Mouse (Mus musculus) adrenal gland, adult 2 months (tissue): ENCODE results near the gene Supt16. TPM values are rescaled to one million over a fixed set of nuclear protein-coding genes. Genes with fewer than 3 reads are reported as not detected.
A peak's percentile ranks its signal among the peaks of the same experiment; 100 is the strongest.

ENCODE experiments used
- DNase-seq: peaks from one replicate; pipeline ENCODE4 v3.0.0; 2021
- polyA plus RNA-seq: library from polyadenylated mRNA; depleted of rRNA; stranded (reverse); fragments of >200 nt; gene quantifications from 2 replicates; pipeline ENCODE4 v1.2.3, GENCODE M21; 2012; rRNA removed
- total RNA-seq, 2 experiments: library from RNA; stranded (reverse); gene quantifications; 2 replicates each; pipeline ENCODE4 v1.2.3; 2021

The Supt16 gene
- total and polyA plus RNA-seq, 3 experiments: 4.6 to 55.7 (median 48.2) TPM

- no peak for DNase-seq
These were observed 50.7 kb downstream of the Supt16 start for GRCm38 (mm10) chr14:52146540-52146939.

GRCm38 (mm10) chr14:52144165-52144564, 53.1 kb downstream of the Supt16 start:
- no peak for DNase-seq

GRCm38 (mm10) chr14:52141445-52142127, 55.6 kb downstream of the Supt16 start:
- DNase-seq: no peak

- DNase-seq: no peak
These were observed 56.4 kb downstream of the Supt16 start for GRCm38 (mm10) chr14:52140577-52141444.

GRCm38 (mm10) chr14:52133584-52133983, 63.6 kb downstream of the Supt16 start:
- no peak for DNase-seq

GRCm38 (mm10) chr14:52124636-52125035, 72.6 kb downstream of the Supt16 start:
- no peak for DNase-seq

GRCm38 (mm10) chr14:52123918-52124317, 73.3 kb downstream of the Supt16 start:
- DNase-seq: peak; percentile 66

- DNase-seq: no peak
These were observed 77.0 kb downstream of the Supt16 start for GRCm38 (mm10) chr14:52120169-52120568.

GRCm38 (mm10) chr14:52118823-52119608, 78.2 kb downstream of the Supt16 start:
- DNase-seq: peak; percentile 67

GRCm38 (mm10) chr14:52118456-52118822, 78.8 kb downstream of the Supt16 start:
- no peak for DNase-seq

GRCm38 (mm10) chr14:52117241-52117640, 80.0 kb downstream of the Supt16 start:
- no peak for DNase-seq

- no peak for DNase-seq
These were observed 83.1 kb downstream of the Supt16 start for GRCm38 (mm10) chr14:52114101-52114500.

Other genes with a start within 250 kb of the Supt16 start
- gene Arhgef40, start 212.7 kb downstream of the Supt16 start, total RNA-seq: 10 to 100 TPM; 39.7 to 56.9 TPM
- 97.8 and 107 TPM in 2 replicates for gene Arhgef40, start 212.7 kb downstream of the Supt16 start, polyA plus RNA-seq
- gene Tmem253, start 181.8 kb downstream of the Supt16 start, total RNA-seq: 1 to 10 TPM; 1.6 to 2.1 TPM
- gene Tmem253, start 181.8 kb downstream of the Supt16 start, polyA plus RNA-seq: 0.36 and 0.83 TPM in 2 replicates
- 10 to 100 TPM; 40.7 to 52.9 TPM for gene Zfp219, start 176.7 kb downstream of the Supt16 start, total RNA-seq
- gene Zfp219, start 176.7 kb downstream of the Supt16 start, polyA plus RNA-seq: 133 and 156 TPM in 2 replicates
- not detected for gene Olfr221, start 155.0 kb downstream of the Supt16 start, total RNA-seq
- gene Olfr221, start 155.0 kb downstream of the Supt16 start, polyA plus RNA-seq: not detected in 2 replicates
- 100 to 1,000 TPM; 240 to 298 TPM for gene Hnrnpc, start 93.4 kb downstream of the Supt16 start, total RNA-seq
- gene Hnrnpc, start 93.4 kb downstream of the Supt16 start, polyA plus RNA-seq: 24.4 and 40.6 TPM in 2 replicates
- gene Rpgrip1, start 86.7 kb downstream of the Supt16 start, total RNA-seq: 1 to 10 TPM in 1 of 2 experiments, under 1 TPM in 1; 0.26 to 1.2 TPM
- gene Rpgrip1, start 86.7 kb downstream of the Supt16 start, polyA plus RNA-seq: 0.33 and 0.55 TPM in 2 replicates
- 10 to 100 TPM; 70.7 to 79.1 TPM for gene Chd8, start 60.4 kb upstream of the Supt16 start, total RNA-seq
- gene Chd8, start 60.4 kb upstream of the Supt16 start, polyA plus RNA-seq: 21.8 and 26.7 TPM in 2 replicates
- gene Tox4, start 81.7 kb upstream of the Supt16 start, total RNA-seq: 10 to 100 TPM; 51.4 to 58.2 TPM
- gene Tox4, start 81.7 kb upstream of the Supt16 start, polyA plus RNA-seq: 20.2 and 26.3 TPM in 2 replicates
- gene Rab2b, start 82.1 kb upstream of the Supt16 start, total RNA-seq: 10 to 100 TPM; 39.1 to 48.7 TPM
- 10.7 and 12.4 TPM in 2 replicates for gene Rab2b, start 82.1 kb upstream of the Supt16 start, polyA plus RNA-seq
- gene Mettl3, start 107.7 kb upstream of the Supt16 start, total RNA-seq: 10 to 100 TPM; 37.1 to 55.0 TPM
- gene Mettl3, start 107.7 kb upstream of the Supt16 start, polyA plus RNA-seq: 22.4 and 24.5 TPM in 2 replicates
- 10 to 100 TPM in 1 of 2 experiments, 1 to 10 TPM in 1; 4.4 to 10.5 TPM for gene Sall2, start 131.3 kb upstream of the Supt16 start, total RNA-seq
- 6.1 and 6.4 TPM in 2 replicates for gene Sall2, start 131.3 kb upstream of the Supt16 start, polyA plus RNA-seq
- not detected for gene Olfr1513, start 159.0 kb upstream of the Supt16 start, total RNA-seq
- not detected in 2 replicates for gene Olfr1513, start 159.0 kb upstream of the Supt16 start, polyA plus RNA-seq
- not detected for gene Olfr1512, start 181.8 kb upstream of the Supt16 start, total RNA-seq
- gene Olfr1512, start 181.8 kb upstream of the Supt16 start, polyA plus RNA-seq: not detected in 2 replicates
- not detected for gene Olfr1511, start 200.0 kb upstream of the Supt16 start, total RNA-seq
- not detected in 2 replicates for gene Olfr1511, start 200.0 kb upstream of the Supt16 start, polyA plus RNA-seq
- gene Olfr1510, start 217.0 kb upstream of the Supt16 start, total RNA-seq: not detected
- not detected in 2 replicates for gene Olfr1510, start 217.0 kb upstream of the Supt16 start, polyA plus RNA-seq
- not detected for gene Olfr1509, start 245.6 kb upstream of the Supt16 start, total RNA-seq
- gene Olfr1509, start 245.6 kb upstream of the Supt16 start, polyA plus RNA-seq: not detected in 2 replicates